In genomic region chrX:77050401-77051381, GRCm38 (mm10) we compare ENCODE assay signal across 10 mouse cellular contexts.
DNase-seq lines count a peak whose midpoint lies in the region; ATAC-seq and TF ChIP-seq lines count a peak whose summit lies in the region.
"Had no signal": no experiment of that assay in that cellular context is flagged by ENCODE, and none has a peak within 500 bp of the region (broad histone marks: within the 10 kb centered on the region; RNA-seq: fewer than 3 reads in every experiment).

No protein-coding gene starts in this region.

- no peaks in the 10 kb centered on the region for H3K27me3 ChIP-seq in liver, postnatal 0 days (ENCODE audit: insufficient read depth, low read length)
- H3K27me3 ChIP-seq in embryonic facial prominence, embryonic 14.5 days (replicated peaks; ENCODE audit: control insufficient read depth, insufficient read depth, low read length) = no peaks in the 10 kb centered on the region
- no peaks in the 10 kb centered on the region for H3K27me3 ChIP-seq in hindbrain, postnatal 0 days (ENCODE audit: insufficient read depth, low read length)
- H3K27me3 ChIP-seq: liver, embryonic 13.5 days had no signal

- intact Hi-C loops in left cerebral cortex, postnatal 25 days (cut with DNase I) = no loop called here

- H3K36me3 ChIP-seq in liver, postnatal 0 days (replicated peaks; ENCODE audit: insufficient read depth, low read length) = no peaks in the 10 kb centered on the region
- no peaks in the 10 kb centered on the region for H3K36me3 ChIP-seq in embryonic facial prominence, embryonic 14.5 days (ENCODE audit: control insufficient read depth, insufficient read depth, low read length)
- no peaks in the 10 kb centered on the region for H3K36me3 ChIP-seq in hindbrain, postnatal 0 days (ENCODE audit: insufficient read depth, low read length)
- H3K36me3 ChIP-seq: G1E; liver, embryonic 13.5 days had no signal

- H3K4me3 ChIP-seq in liver, postnatal 0 days (ENCODE audit: low read depth, low read length) = no peak overlapping the region
- H3K4me3 ChIP-seq in embryonic facial prominence, embryonic 14.5 days (ENCODE audit: low read depth, low read length) = no peak overlapping the region
- H3K4me3 ChIP-seq in hindbrain, postnatal 0 days (ENCODE audit: low read length) = no peak overlapping the region
- H3K4me3 ChIP-seq: liver, embryonic 13.5 days had no signal

- no peaks in the 10 kb centered on the region for H3K9me3 ChIP-seq in liver, postnatal 0 days (ENCODE audit: low read length)
- H3K9me3 ChIP-seq in embryonic facial prominence, embryonic 14.5 days (ENCODE audit: control insufficient read depth, low read length) = no peaks in the 10 kb centered on the region
- H3K9me3 ChIP-seq in hindbrain, postnatal 0 days (ENCODE audit: low read length) = no peaks in the 10 kb centered on the region
- H3K9me3 ChIP-seq: G1E; liver, embryonic 13.5 days had no signal

- no peak overlapping the region for H3K9ac ChIP-seq in liver, postnatal 0 days (replicated peaks)
- no peak overlapping the region for H3K9ac ChIP-seq in embryonic facial prominence, embryonic 14.5 days (ENCODE audit: low read depth, low read length)
- H3K9ac ChIP-seq in hindbrain, postnatal 0 days (replicated peaks; ENCODE audit: low read length) = no peak overlapping the region
- H3K9ac ChIP-seq: liver, embryonic 13.5 days had no signal

- TF ChIP-seq CTCF in liver, postnatal 0 days (IDR thresholded peaks at IDR 0.05; ENCODE audit: low read depth) = no peak
- TF ChIP-seq CTCF in hindbrain, postnatal 0 days (IDR thresholded peaks at IDR 0.05; ENCODE audit: low read depth) = no peak

- H3K27ac ChIP-seq in liver, postnatal 0 days (ENCODE audit: low read depth) = no peak overlapping the region
- H3K27ac ChIP-seq in embryonic facial prominence, embryonic 14.5 days (replicated peaks; ENCODE audit: low read depth, low read length) = no peak overlapping the region
- H3K27ac ChIP-seq in hindbrain, postnatal 0 days = no peak overlapping the region
- H3K27ac ChIP-seq: liver, embryonic 13.5 days had no signal

- no peak for ATAC-seq in liver, postnatal 0 days
- peak; percentile 88 for ATAC-seq in embryonic facial prominence, embryonic 14.5 days (ENCODE audit: low read depth)
- ATAC-seq in hindbrain, postnatal 0 days = peak; percentile 86
- ATAC-seq in megakaryocyte-erythroid progenitor cell, adult 5-6 weeks (replicated peaks; ENCODE audit: low FRiP score, low TSS enrichment, poor library complexity, severe bottlenecking) = no peak

- H3K4me1 ChIP-seq in liver, postnatal 0 days (ENCODE audit: insufficient read depth) = no peaks in the 10 kb centered on the region
- no peaks in the 10 kb centered on the region for H3K4me1 ChIP-seq in embryonic facial prominence, embryonic 14.5 days (ENCODE audit: control insufficient read depth, insufficient read depth, low read length)
- no peaks in the 10 kb centered on the region for H3K4me1 ChIP-seq in hindbrain, postnatal 0 days (ENCODE audit: insufficient read depth, low read length)
- H3K4me1 ChIP-seq: liver, embryonic 13.5 days had no signal

- WGBS in liver, postnatal 0 days (ENCODE audit: insufficient replicate concordance) = 48% methylated on average over 5 of the region's 5 CpGs
- WGBS in embryonic facial prominence, embryonic 14.5 days = 42% methylated on average over 5 of the region's 5 CpGs
- 44% methylated on average over 5 of the region's 5 CpGs for WGBS in hindbrain, postnatal 0 days

- no peak overlapping the region for H3K4me2 ChIP-seq in liver, postnatal 0 days (ENCODE audit: low read depth, low read length)
- H3K4me2 ChIP-seq in embryonic facial prominence, embryonic 14.5 days (ENCODE audit: low read depth, low read length) = no peak overlapping the region
- H3K4me2 ChIP-seq in hindbrain, postnatal 0 days (ENCODE audit: low read depth, low read length) = no peak overlapping the region
- H3K4me2 ChIP-seq: liver, embryonic 13.5 days had no signal

- DNase-seq in liver = peak; percentile 4
- no peak for DNase-seq in liver, postnatal 0 days
- peak; percentile 88 for DNase-seq in embryonic facial prominence, embryonic 14.5 days (ENCODE audit: low spot score)
- peak; percentile 76 for DNase-seq in hindbrain, postnatal 0 days (ENCODE audit: low spot score)
- DNase-seq in left cerebral cortex, postnatal 25 days (ENCODE audit: low spot score in 2 of 2) = peak; percentile 6 to 27
- peak; percentile 21 for DNase-seq in ovary, postnatal 14 days (ENCODE audit: low spot score)
- DNase-seq in urinary bladder, postnatal 10 days (ENCODE audit: low spot score) = no peak
- DNase-seq: liver, embryonic 13.5 days had no signal

- no peak for TF ChIP-seq EP300 in liver, postnatal 0 days (IDR thresholded peaks at IDR 0.05; ENCODE audit: low read depth)

Comparison
In these comparisons a context has a peak if more than half of its experiments do, and no peak if none do; other contexts are left out.
1. DNase-seq: peak in liver (single experiment), embryonic facial prominence, embryonic 14.5 days (single experiment), hindbrain, postnatal 0 days (single experiment), left cerebral cortex, postnatal 25 days (2 of 2) and ovary, postnatal 14 days (single experiment); none in liver, postnatal 0 days (single experiment) and urinary bladder, postnatal 10 days (single experiment).
2. ATAC-seq: peak in embryonic facial prominence, embryonic 14.5 days (single experiment) and hindbrain, postnatal 0 days (single experiment); none in liver, postnatal 0 days (single experiment) and megakaryocyte-erythroid progenitor cell, adult 5-6 weeks (single experiment).